Mouse (Mus musculus): ENCODE data around the gene Mcidas.

GRCm38 (mm10) chr13:112996407-112996806, 2.8 kb downstream of the Mcidas start:
- TF ChIP-seq CTCF (IDR thresholded peaks at IDR 0.05; ENCODE audit: control insufficient read depth, insufficient read depth, insufficient replicate concordance, low read depth, low read length) (no peak), POLR2A (IDR thresholded peaks at IDR 0.05; ENCODE audit: control insufficient read depth, low read depth, low read length) (no peak)

Measured in testis, adult 2 months (tissue).